Mouse (Mus musculus): ENCODE measurements around the gene Smndc1. TPM values are rescaled to one million over a fixed set of nuclear protein-coding genes. Genes with fewer than 3 reads are reported as not detected.

Gene Smndc1
- total and polyA plus RNA-seq, 2 experiments from 2014 or later = 9.7 to 34.4 TPM

DNA sequence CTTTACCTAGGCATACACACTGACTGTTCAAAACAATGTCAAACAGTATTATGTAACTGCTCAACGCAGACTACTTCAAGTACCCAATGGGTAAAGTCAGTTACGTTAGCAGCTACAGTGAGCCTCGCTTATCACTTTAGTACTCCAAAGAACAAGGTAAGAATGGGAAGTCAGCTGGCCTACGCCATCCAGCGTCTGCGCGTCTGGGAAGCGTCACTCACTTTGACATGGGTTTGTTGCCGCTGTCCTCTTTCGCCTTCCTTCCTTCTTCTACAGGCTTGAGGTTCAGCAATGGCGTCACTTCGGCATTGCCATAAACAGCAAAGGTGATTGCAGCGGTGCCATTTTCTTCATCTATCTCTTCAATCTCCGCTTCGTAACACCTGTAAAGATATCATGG is 7.0 kb downstream of the Smndc1 start:
- Histone ChIP-seq H3K9ac (replicated peaks; ENCODE audit: low read length) (no peak overlapping the region), H3K4me2 (ENCODE audit: low read depth, low read length) (no peak overlapping the region), H3K36me3 (ENCODE audit: insufficient read depth, low read length) (peaks cover 37% of the 10 kb centered on the region), H3K27me3 (ENCODE audit: insufficient read depth, low read length) (no peaks in the 10 kb centered on the region), H3K27ac (no peak overlapping the region), H3K4me1 (ENCODE audit: insufficient read depth, low read length) (no peaks in the 10 kb centered on the region), H3K4me3 (ENCODE audit: low read length) (no peak overlapping the region), H3K9me3 (ENCODE audit: low read length) (no peaks in the 10 kb centered on the region)
- DNase-seq (ENCODE audit: low spot score) = no peak
- 97% methylated on average over 15 of the region's 15 CpGs for WGBS
- ATAC-seq = no peak
- TF ChIP-seq CTCF (IDR thresholded peaks at IDR 0.05; ENCODE audit: low read depth) = no peak

DNA sequence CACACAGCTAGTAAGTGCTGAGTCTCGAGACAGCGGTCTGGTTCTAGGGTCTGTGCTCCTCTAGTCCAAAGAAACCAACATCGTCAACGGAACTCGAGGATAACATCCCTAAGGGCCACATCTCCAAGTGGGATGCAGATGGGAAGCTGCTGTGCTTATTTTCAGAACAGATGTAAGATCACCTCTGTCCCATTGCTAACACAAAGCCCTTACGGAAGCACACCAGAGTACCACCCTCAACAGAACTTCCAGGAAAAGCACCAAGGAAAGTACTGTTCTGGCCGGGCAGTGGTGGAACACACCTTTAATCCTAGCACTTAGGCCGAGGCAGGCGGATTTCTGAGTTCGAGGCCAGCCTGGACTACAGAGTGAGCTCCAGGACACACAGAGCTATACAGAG is 12.0 kb downstream of the Smndc1 start:
- no peaks in the 10 kb centered on the region for H3K27me3 ChIP-seq (ENCODE audit: insufficient read depth, low read length)
- peaks cover 19% of the 10 kb centered on the region for H3K36me3 ChIP-seq (ENCODE audit: insufficient read depth, low read length)
- ATAC-seq (no peak), DNase-seq (ENCODE audit: low spot score) (no peak)
- no peak overlapping the region for H3K4me2 ChIP-seq (ENCODE audit: low read depth, low read length)
- H3K27ac ChIP-seq = no peak overlapping the region
- H3K9ac ChIP-seq (replicated peaks; ENCODE audit: low read length) = no peak overlapping the region
- H3K9me3 ChIP-seq (ENCODE audit: low read length) = no peaks in the 10 kb centered on the region
- 91% methylated on average over 10 of the region's 10 CpGs for WGBS
- no peak overlapping the region for H3K4me3 ChIP-seq (ENCODE audit: low read length)
- no peak for TF ChIP-seq CTCF (IDR thresholded peaks at IDR 0.05; ENCODE audit: low read depth)
- H3K4me1 ChIP-seq (ENCODE audit: insufficient read depth, low read length) = no peaks in the 10 kb centered on the region

DNA sequence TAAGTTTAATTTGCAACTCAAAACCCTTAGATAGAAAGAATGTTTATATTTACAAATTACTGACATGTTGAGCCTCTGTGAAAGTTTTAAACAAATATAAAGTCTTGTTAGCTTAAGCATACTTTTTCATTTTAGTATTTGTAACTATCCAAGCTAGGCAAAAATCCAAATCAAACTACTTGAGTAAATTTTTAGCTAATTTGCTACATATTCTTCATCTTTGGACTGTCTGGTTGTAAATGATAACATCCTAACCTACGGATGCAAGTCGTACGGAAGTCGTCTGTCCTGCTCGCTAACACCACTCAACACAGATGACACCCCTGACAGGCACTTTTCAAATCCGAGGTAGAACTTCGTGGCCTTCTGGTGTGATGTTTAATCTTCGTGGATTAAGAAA is 12.7 kb downstream of the Smndc1 start:
- Histone ChIP-seq H3K4me3 (ENCODE audit: low read length) (no peak overlapping the region), H3K4me1 (ENCODE audit: insufficient read depth, low read length) (no peaks in the 10 kb centered on the region), H3K36me3 (ENCODE audit: insufficient read depth, low read length) (peaks cover 12% of the 10 kb centered on the region; the same call in 1 of the 2 replicates), H3K9ac (replicated peaks; ENCODE audit: low read length) (no peak overlapping the region), H3K4me2 (ENCODE audit: low read depth, low read length) (no peak overlapping the region), H3K27me3 (ENCODE audit: insufficient read depth, low read length) (no peaks in the 10 kb centered on the region), H3K27ac (no peak overlapping the region), H3K9me3 (ENCODE audit: low read length) (no peaks in the 10 kb centered on the region)
- no peak for TF ChIP-seq CTCF (IDR thresholded peaks at IDR 0.05; ENCODE audit: low read depth)
- no peak for ATAC-seq
- no peak for DNase-seq (ENCODE audit: low spot score)
- 87% methylated on average over 8 of the region's 8 CpGs for WGBS

DNA sequence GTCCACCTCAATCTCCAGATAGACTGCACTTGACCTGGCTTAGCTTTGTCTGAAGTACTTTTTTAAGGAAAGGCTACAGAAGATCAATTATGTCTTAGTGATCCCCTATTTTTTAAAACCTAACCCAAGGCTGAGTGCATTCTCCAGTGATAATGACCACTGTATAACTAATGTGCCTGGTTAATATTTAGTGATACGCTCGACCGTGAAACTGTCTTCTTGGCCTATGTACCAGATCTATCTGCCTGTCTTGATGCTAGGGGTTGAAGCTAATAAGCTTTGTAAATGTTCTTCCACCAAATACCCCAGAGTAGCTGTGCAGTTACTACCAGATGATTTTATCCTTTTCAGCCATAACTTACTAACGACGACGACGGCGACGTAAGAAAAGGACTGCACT is 14.6 kb downstream of the Smndc1 start:
- 94% methylated on average over 9 of the region's 9 CpGs for WGBS

DNA sequence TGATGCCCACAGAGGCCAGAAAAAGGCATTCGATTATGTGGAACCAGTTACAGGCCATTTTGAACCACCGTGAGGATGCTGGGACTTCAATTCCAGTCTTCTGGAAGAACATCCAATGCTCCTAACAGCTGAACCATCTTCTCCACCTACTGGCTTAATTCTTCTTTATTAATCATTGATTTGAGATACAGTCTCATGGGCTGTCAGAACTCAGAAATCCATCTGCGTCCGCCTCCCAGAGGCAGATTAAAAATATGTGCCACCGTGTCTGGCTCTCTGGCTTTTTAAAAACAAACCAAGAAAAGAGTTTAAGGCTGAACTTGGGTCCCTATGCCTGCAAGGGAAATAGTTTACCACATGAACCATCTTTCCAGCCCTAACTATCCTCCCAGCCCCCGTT is 15.1 kb downstream of the Smndc1 start:
- Histone ChIP-seq H3K36me3 (ENCODE audit: insufficient read depth, low read length) (peaks cover 11% of the 10 kb centered on the region; the same call in 1 of the 2 replicates), H3K27me3 (ENCODE audit: insufficient read depth, low read length) (no peaks in the 10 kb centered on the region), H3K4me3 (ENCODE audit: low read length) (no peak overlapping the region), H3K4me1 (ENCODE audit: insufficient read depth, low read length) (no peaks in the 10 kb centered on the region), H3K9ac (replicated peaks; ENCODE audit: low read length) (no peak overlapping the region), H3K9me3 (ENCODE audit: low read length) (no peaks in the 10 kb centered on the region), H3K27ac (no peak overlapping the region), H3K4me2 (ENCODE audit: low read depth, low read length) (no peak overlapping the region)
- TF ChIP-seq CTCF (IDR thresholded peaks at IDR 0.05; ENCODE audit: low read depth) = no peak
- ATAC-seq (no peak), DNase-seq (ENCODE audit: low spot score) (no peak)
- WGBS = 87% methylated on average over 6 of the region's 6 CpGs

More for the DNA sequence above, 14.6 kb downstream of the Smndc1 start:
- Histone ChIP-seq H3K4me1 (ENCODE audit: insufficient read depth, low read length) (no peaks in the 10 kb centered on the region), H3K36me3 (ENCODE audit: insufficient read depth, low read length) (peaks cover 11% of the 10 kb centered on the region; the same call in 1 of the 2 replicates), H3K27me3 (ENCODE audit: insufficient read depth, low read length) (no peaks in the 10 kb centered on the region), H3K9ac (replicated peaks; ENCODE audit: low read length) (no peak overlapping the region), H3K4me3 (ENCODE audit: low read length) (no peak overlapping the region), H3K27ac (no peak overlapping the region), H3K9me3 (ENCODE audit: low read length) (no peaks in the 10 kb centered on the region), H3K4me2 (ENCODE audit: low read depth, low read length) (no peak overlapping the region)
- TF ChIP-seq CTCF (IDR thresholded peaks at IDR 0.05; ENCODE audit: low read depth) = no peak
- DNase-seq (ENCODE audit: low spot score) = no peak
- no peak for ATAC-seq

DNA sequence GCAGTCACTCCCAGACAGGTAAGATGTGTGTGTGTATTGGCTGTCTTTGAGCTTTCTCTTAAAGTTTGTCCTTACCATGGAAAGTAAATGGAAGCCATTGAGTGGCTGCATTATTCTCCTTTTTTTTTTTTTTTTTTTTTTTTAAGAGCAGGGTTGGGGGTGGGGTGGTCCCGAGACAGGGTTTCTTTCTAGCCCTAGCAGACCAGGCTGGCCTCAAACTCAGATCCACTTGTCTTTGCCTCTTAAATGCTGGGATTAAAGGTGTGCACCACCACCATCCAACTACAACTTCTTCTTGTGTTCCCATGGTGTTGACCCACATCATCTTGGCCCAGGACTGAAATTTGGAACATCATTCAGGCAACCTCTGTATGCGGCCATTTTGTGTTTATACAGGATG is 16.8 kb downstream of the Smndc1 start:
- 71% methylated on average over 2 of the region's 2 CpGs for WGBS
- Histone ChIP-seq H3K27me3 (ENCODE audit: insufficient read depth, low read length) (no peaks in the 10 kb centered on the region), H3K4me3 (ENCODE audit: low read length) (no peak overlapping the region), H3K9ac (replicated peaks; ENCODE audit: low read length) (no peak overlapping the region), H3K27ac (no peak overlapping the region), H3K4me2 (ENCODE audit: low read depth, low read length) (no peak overlapping the region), H3K4me1 (ENCODE audit: insufficient read depth, low read length) (no peaks in the 10 kb centered on the region), H3K9me3 (ENCODE audit: low read length) (no peaks in the 10 kb centered on the region), H3K36me3 (ENCODE audit: insufficient read depth, low read length) (peaks cover 11% of the 10 kb centered on the region; the same call in 1 of the 2 replicates)
- DNase-seq (ENCODE audit: low spot score) (no peak), ATAC-seq (no peak)
- no peak for TF ChIP-seq CTCF (IDR thresholded peaks at IDR 0.05; ENCODE audit: low read depth)

DNA sequence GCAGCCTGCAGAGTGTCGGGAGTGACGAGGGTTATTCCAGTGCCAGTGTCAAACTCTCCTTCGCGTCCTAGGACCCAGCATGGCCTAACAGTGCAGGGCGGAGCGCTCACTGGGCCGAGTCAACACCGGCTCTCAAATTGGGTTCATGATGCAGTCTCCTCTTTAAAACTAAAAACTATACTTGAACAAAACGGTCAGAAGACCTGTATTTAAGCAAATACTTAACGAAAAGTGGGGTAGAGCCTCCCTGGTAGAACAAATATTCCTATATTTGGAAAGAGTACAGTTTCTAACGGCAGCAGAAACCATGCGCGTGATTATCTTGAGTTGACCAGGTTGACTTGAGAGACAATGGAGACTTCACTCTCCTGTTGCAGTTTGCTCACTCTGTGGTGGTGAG is 18.7 kb downstream of the Smndc1 start, which contains the start of gene Gm10197:
Gm10197 (minus strand) TSS at position 101 of the 400 bp plus-strand sequence.
- DNase-seq (ENCODE audit: low spot score) (no peak), ATAC-seq (no peak)
- 85% methylated on average over 13 of the region's 13 CpGs for WGBS
- H3K4me3 ChIP-seq (ENCODE audit: low read length) = no peak within 1 kb of the TSS
- TF ChIP-seq CTCF (IDR thresholded peaks at IDR 0.05; ENCODE audit: low read depth) = no peak
- no peaks in the 10 kb centered on the region for H3K4me1 ChIP-seq (ENCODE audit: insufficient read depth, low read length)
- H3K27ac ChIP-seq = no peak within 1 kb of the TSS
- H3K4me2 ChIP-seq (ENCODE audit: low read depth, low read length) = no peak within 1 kb of the TSS
- H3K27me3 ChIP-seq (ENCODE audit: insufficient read depth, low read length) = no peaks in the 10 kb centered on the region
- H3K9ac ChIP-seq (replicated peaks; ENCODE audit: low read length) = no peak within 1 kb of the TSS
- H3K9me3 ChIP-seq (ENCODE audit: low read length) = no peaks in the 10 kb centered on the region
- peaks cover 11% of the 10 kb centered on the region; the same call in 1 of the 2 replicates for H3K36me3 ChIP-seq (ENCODE audit: insufficient read depth, low read length)
